Mouse (Mus musculus): ENCODE results near the gene Cyb561d1. TPM values are rescaled to one million over a fixed set of nuclear protein-coding genes. Genes with fewer than 3 reads are reported as not detected.
A peak's percentile ranks its signal among the peaks of the same experiment; 100 is the strongest.
"Not testable (repeated sequence)": the region's sequence is repeated elsewhere in the genome, so short reads cannot be mapped to it uniquely, and the experiment has no call there.

Gene Cyb561d1
- polyA plus RNA-seq (2014; fragmentation: Nextera tagmentation; extraction: Ambion mirVana): 2.0 and 2.3 TPM in 2 replicates

- peak; percentile 77 for ATAC-seq (ENCODE audit: low read depth)
- H3K4me3 ChIP-seq (ENCODE audit: low read depth, low read length): peak within 1 kb of the TSS; percentile 40
- WGBS: 3% methylated on average over 44 of the region's 44 CpGs
- H3K9me3 ChIP-seq (ENCODE audit: control insufficient read depth, low read length): no peaks in the 10 kb centered on the region
- H3K9ac ChIP-seq (replicated peaks; ENCODE audit: low read depth, low read length): peak within 1 kb of the TSS; percentile 34
- peaks cover 31% of the 10 kb centered on the region for H3K36me3 ChIP-seq (ENCODE audit: control insufficient read depth, insufficient read depth, low read length)
- peaks cover 30% of the 10 kb centered on the region for H3K4me1 ChIP-seq (ENCODE audit: control insufficient read depth, insufficient read depth, low read length)
- H3K27ac ChIP-seq (ENCODE audit: low read depth, low read length): peak within 1 kb of the TSS; percentile 50; the same call in 1 of the 2 replicates
- peak within 1 kb of the TSS; percentile 40 for H3K4me2 ChIP-seq (ENCODE audit: low read depth, low read length)
- no peaks in the 10 kb centered on the region for H3K27me3 ChIP-seq (ENCODE audit: control insufficient read depth, insufficient read depth, low read length)
Measured at GRCm38 (mm10) chr3:108200329-108201323, at the start of gene Cyb561d1. Cyb561d1 (minus strand) TSS chr3:108201212.

- no peak overlapping the region for H3K4me3 ChIP-seq (ENCODE audit: low read depth, low read length)
- H3K27ac ChIP-seq (ENCODE audit: low read depth, low read length): no peak overlapping the region
- H3K4me2 ChIP-seq (ENCODE audit: low read depth, low read length): no peak overlapping the region
- H3K9ac ChIP-seq (replicated peaks; ENCODE audit: low read depth, low read length): no peak overlapping the region
- no peaks in the 10 kb centered on the region for H3K9me3 ChIP-seq (ENCODE audit: control insufficient read depth, low read length)
- H3K27me3 ChIP-seq (ENCODE audit: control insufficient read depth, insufficient read depth, low read length): no peaks in the 10 kb centered on the region
- H3K36me3 ChIP-seq (ENCODE audit: control insufficient read depth, insufficient read depth, low read length): no peaks in the 10 kb centered on the region
- WGBS: 85% methylated on average over 2 of the region's 2 CpGs
- ATAC-seq (ENCODE audit: low read depth): no peak
- no peaks in the 10 kb centered on the region for H3K4me1 ChIP-seq (ENCODE audit: control insufficient read depth, insufficient read depth, low read length)
Measured at GRCm38 (mm10) chr3:108246857-108247256, 45.8 kb upstream of the Cyb561d1 start.

GRCm38 (mm10) chr3:108241243-108241839, 40.3 kb upstream of the Cyb561d1 start:
- H3K4me1 ChIP-seq (ENCODE audit: control insufficient read depth, insufficient read depth, low read length): no peaks in the 10 kb centered on the region
- H3K9me3 ChIP-seq (ENCODE audit: control insufficient read depth, low read length): no peaks in the 10 kb centered on the region
- H3K4me2 ChIP-seq (ENCODE audit: low read depth, low read length): no peak overlapping the region
- no peak for ATAC-seq (ENCODE audit: low read depth)
- 90% methylated on average over 3 of the region's 3 CpGs for WGBS
- H3K27ac ChIP-seq (ENCODE audit: low read depth, low read length): no peak overlapping the region
- H3K9ac ChIP-seq (replicated peaks; ENCODE audit: low read depth, low read length): no peak overlapping the region
- H3K36me3 ChIP-seq (ENCODE audit: control insufficient read depth, insufficient read depth, low read length): no peaks in the 10 kb centered on the region
- no peaks in the 10 kb centered on the region for H3K27me3 ChIP-seq (ENCODE audit: control insufficient read depth, insufficient read depth, low read length)
- no peak overlapping the region for H3K4me3 ChIP-seq (ENCODE audit: low read depth, low read length)

- not testable (repeated sequence) for H3K27ac ChIP-seq (ENCODE audit: low read depth, low read length); H3K4me3 ChIP-seq (ENCODE audit: low read depth, low read length); H3K9me3 ChIP-seq (ENCODE audit: control insufficient read depth, low read length); H3K9ac ChIP-seq (replicated peaks; ENCODE audit: low read depth, low read length); H3K4me2 ChIP-seq (ENCODE audit: low read depth, low read length); H3K36me3 ChIP-seq (ENCODE audit: control insufficient read depth, insufficient read depth, low read length); ATAC-seq (ENCODE audit: low read depth); H3K4me1 ChIP-seq (ENCODE audit: control insufficient read depth, insufficient read depth, low read length); H3K27me3 ChIP-seq (ENCODE audit: control insufficient read depth, insufficient read depth, low read length)
- 82% methylated on average over 4 of the region's 4 CpGs for WGBS
Measured at GRCm38 (mm10) chr3:108237474-108238102, 36.6 kb upstream of the Cyb561d1 start.

- Histone ChIP-seq H3K27ac (ENCODE audit: low read depth, low read length) (no peak overlapping the region), H3K9me3 (ENCODE audit: control insufficient read depth, low read length) (no peaks in the 10 kb centered on the region), H3K27me3 (ENCODE audit: control insufficient read depth, insufficient read depth, low read length) (peaks cover 9% of the 10 kb centered on the region), H3K4me2 (ENCODE audit: low read depth, low read length) (no peak overlapping the region), H3K36me3 (ENCODE audit: control insufficient read depth, insufficient read depth, low read length) (no peaks in the 10 kb centered on the region), H3K4me1 (ENCODE audit: control insufficient read depth, insufficient read depth, low read length) (peaks cover under 1% of the 10 kb centered on the region; the same call in 1 of the 2 replicates), H3K9ac (replicated peaks; ENCODE audit: low read depth, low read length) (no peak overlapping the region), H3K4me3 (ENCODE audit: low read depth, low read length) (no peak overlapping the region)
- WGBS: 87% methylated on average over 4 of the region's 4 CpGs
- no peak for ATAC-seq (ENCODE audit: low read depth)
Measured at GRCm38 (mm10) chr3:108231646-108232045, 30.6 kb upstream of the Cyb561d1 start.

GRCm38 (mm10) chr3:108227521-108227920, 26.5 kb upstream of the Cyb561d1 start:
- no peaks in the 10 kb centered on the region for H3K9me3 ChIP-seq (ENCODE audit: control insufficient read depth, low read length)
- H3K9ac ChIP-seq (replicated peaks; ENCODE audit: low read depth, low read length): no peak overlapping the region
- no peak overlapping the region for H3K4me2 ChIP-seq (ENCODE audit: low read depth, low read length)
- peaks cover 8% of the 10 kb centered on the region; the same call in 1 of the 2 replicates for H3K4me1 ChIP-seq (ENCODE audit: control insufficient read depth, insufficient read depth, low read length)
- no peak for ATAC-seq (ENCODE audit: low read depth)
- H3K4me3 ChIP-seq (ENCODE audit: low read depth, low read length): no peak overlapping the region
- WGBS: 76% methylated on average over 2 of the region's 2 CpGs
- peaks cover 30% of the 10 kb centered on the region for H3K27me3 ChIP-seq (ENCODE audit: control insufficient read depth, insufficient read depth, low read length)
- no peak overlapping the region for H3K27ac ChIP-seq (ENCODE audit: low read depth, low read length)
- H3K36me3 ChIP-seq (ENCODE audit: control insufficient read depth, insufficient read depth, low read length): no peaks in the 10 kb centered on the region

- peaks cover 8% of the 10 kb centered on the region; the same call in 1 of the 2 replicates for H3K4me1 ChIP-seq (ENCODE audit: control insufficient read depth, insufficient read depth, low read length)
- peaks cover 30% of the 10 kb centered on the region for H3K27me3 ChIP-seq (ENCODE audit: control insufficient read depth, insufficient read depth, low read length)
- no peak within 1 kb of the TSS for H3K27ac ChIP-seq (ENCODE audit: low read depth, low read length)
- H3K9ac ChIP-seq (replicated peaks; ENCODE audit: low read depth, low read length): 0 out of 2 replicates have a peak within 1 kb of the TSS, but pooled peaks have one; percentile 21
- H3K36me3 ChIP-seq (ENCODE audit: control insufficient read depth, insufficient read depth, low read length): no peaks in the 10 kb centered on the region
- ATAC-seq (ENCODE audit: low read depth): no peak
- 3% methylated on average over 44 of the region's 44 CpGs for WGBS
- H3K4me3 ChIP-seq (ENCODE audit: low read depth, low read length): peak within 1 kb of the TSS; percentile 29
- H3K4me2 ChIP-seq (ENCODE audit: low read depth, low read length): peak within 1 kb of the TSS; percentile 58
- no peaks in the 10 kb centered on the region for H3K9me3 ChIP-seq (ENCODE audit: control insufficient read depth, low read length)
Measured at GRCm38 (mm10) chr3:108226558-108227350, 25.7 kb upstream of the Cyb561d1 start, which contains the start of gene Sypl2. Sypl2 (minus strand) TSS chr3:108226648.

Measured in neural tube, embryonic 14.5 days (tissue).